Mouse (Mus musculus): ENCODE results near the gene Slc35e1. TPM values are rescaled to one million over a fixed set of nuclear protein-coding genes. Genes with fewer than 3 reads are reported as not detected.

Slc35e1 gene
- polyA plus RNA-seq, 1 experiment from 2014 or later, result 7.9 TPM

GRCm38 (mm10) chr8:72504637-72505314 lies 12.4 kb upstream of the Slc35e1 start:
- Histone ChIP-seq H3K4me2 (ENCODE audit: low read depth, low read length) (no peak overlapping the region), H3K4me3 (ENCODE audit: low read length) (no peak overlapping the region), H3K27me3 (replicated peaks; ENCODE audit: control insufficient read depth, insufficient read depth, low read length) (no peaks in the 10 kb centered on the region), H3K9ac (ENCODE audit: low read depth, low read length) (no peak overlapping the region), H3K4me1 (ENCODE audit: control insufficient read depth, insufficient read depth, low read length) (peaks cover 12% of the 10 kb centered on the region; the same call in 1 of the 2 replicates), H3K27ac (ENCODE audit: low read length) (no peak overlapping the region), H3K36me3 (ENCODE audit: control insufficient read depth, insufficient read depth, low read length) (no peaks in the 10 kb centered on the region), H3K9me3 (ENCODE audit: control insufficient read depth, low read length) (no peaks in the 10 kb centered on the region)
- no peak for ATAC-seq

DNA sequence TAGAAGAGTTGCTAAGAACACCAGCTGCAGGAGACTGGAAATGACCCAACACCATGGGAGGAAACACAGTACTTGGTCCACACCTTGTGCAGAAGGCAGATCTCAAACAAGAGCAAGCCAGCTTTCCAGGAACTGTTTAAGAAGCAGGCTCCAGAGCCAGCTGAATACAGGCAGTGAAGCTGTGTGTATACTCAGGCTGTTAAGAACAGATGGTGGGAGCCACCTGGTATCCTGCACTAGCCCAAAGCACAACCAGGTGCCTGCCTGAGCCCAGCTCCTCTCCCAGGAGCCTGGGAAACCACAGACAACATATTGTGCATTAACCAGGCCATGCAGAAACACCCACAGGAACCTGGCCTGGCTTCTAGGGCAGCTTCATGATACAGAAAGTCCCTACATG lies 11.7 kb upstream of the Slc35e1 start:
- Histone ChIP-seq H3K4me3 (ENCODE audit: low read length) (no peak overlapping the region), H3K36me3 (ENCODE audit: control insufficient read depth, insufficient read depth, low read length) (no peaks in the 10 kb centered on the region), H3K9ac (ENCODE audit: low read depth, low read length) (no peak overlapping the region), H3K27ac (ENCODE audit: low read length) (no peak overlapping the region), H3K4me2 (ENCODE audit: low read depth, low read length) (no peak overlapping the region), H3K27me3 (replicated peaks; ENCODE audit: control insufficient read depth, insufficient read depth, low read length) (no peaks in the 10 kb centered on the region), H3K4me1 (ENCODE audit: control insufficient read depth, insufficient read depth, low read length) (peaks cover 9% of the 10 kb centered on the region; the same call in 1 of the 2 replicates), H3K9me3 (ENCODE audit: control insufficient read depth, low read length) (no peaks in the 10 kb centered on the region)
- no peak for ATAC-seq

DNA sequence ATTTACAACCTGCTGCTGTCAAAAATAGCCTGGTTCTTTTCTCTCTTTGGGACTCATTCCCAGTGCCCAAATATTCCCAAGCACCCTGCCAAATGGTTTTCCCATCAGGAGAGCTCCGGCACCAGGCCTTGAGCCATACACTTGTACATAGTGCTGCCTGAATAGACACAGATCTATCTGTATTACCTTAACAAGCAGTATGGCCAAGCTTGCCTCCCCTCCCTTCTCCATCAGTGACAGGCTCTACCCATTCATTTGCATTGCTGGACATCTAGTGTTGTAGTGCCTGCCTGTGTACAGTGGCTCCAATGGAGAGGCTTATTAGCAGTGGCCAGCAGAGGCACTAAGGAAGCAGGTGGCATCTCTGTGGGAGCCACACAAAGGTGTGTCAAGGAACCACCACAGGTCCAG lies 8.1 kb upstream of the Slc35e1 start:
- H3K27ac ChIP-seq (ENCODE audit: low read length), result peak overlapping the region; percentile 60
- 82% methylated on average over 1 of the region's 1 CpGs for WGBS

DNA sequence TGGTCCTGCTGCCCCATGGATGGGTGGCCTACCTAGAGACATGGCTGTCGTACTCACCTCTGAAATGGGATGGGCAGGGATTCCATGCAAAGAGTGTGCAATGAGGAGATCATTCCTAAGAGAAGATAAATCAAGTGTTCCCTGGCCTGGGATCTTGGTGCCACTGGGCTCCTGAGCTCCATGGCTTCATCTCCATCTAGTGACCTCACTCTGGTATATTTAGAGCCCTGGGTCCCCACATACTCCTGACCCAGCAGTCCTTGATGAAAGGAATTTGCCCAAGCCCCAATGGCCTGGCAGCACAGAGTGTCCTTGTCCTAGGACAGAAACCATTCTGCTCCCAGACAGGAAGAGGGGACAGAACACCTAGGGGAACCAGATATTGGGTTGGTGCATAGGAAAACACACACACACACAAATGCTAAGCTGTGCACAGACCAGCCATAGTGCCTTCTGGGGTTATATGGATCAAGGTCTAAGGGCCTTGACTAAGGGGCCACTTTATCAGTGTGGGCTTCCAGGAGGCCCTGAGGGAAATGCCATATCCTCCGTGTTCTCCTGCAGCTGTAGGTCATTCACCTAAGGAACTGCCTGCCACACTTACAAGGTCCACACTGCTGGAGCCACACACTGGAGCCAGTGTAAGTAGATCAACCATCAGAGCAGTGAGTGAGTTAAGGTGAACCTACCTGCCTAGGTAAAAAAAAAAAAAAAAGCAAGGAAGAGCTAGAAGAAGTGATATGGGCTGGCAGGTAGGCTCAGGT lies 7.3 kb upstream of the Slc35e1 start:
- peak overlapping the region; percentile 60 for H3K27ac ChIP-seq (ENCODE audit: low read length)
- no peaks in the 10 kb centered on the region for H3K27me3 ChIP-seq (replicated peaks; ENCODE audit: control insufficient read depth, insufficient read depth, low read length)
- H3K4me3 ChIP-seq (ENCODE audit: low read length), result no peak overlapping the region
- H3K9ac ChIP-seq (ENCODE audit: low read depth, low read length), result no peak overlapping the region
- H3K4me1 ChIP-seq (ENCODE audit: control insufficient read depth, insufficient read depth, low read length), result peaks cover 9% of the 10 kb centered on the region; the same call in 1 of the 2 replicates
- H3K9me3 ChIP-seq (ENCODE audit: control insufficient read depth, low read length), result no peaks in the 10 kb centered on the region
- 84% methylated on average over 2 of the region's 2 CpGs for WGBS
- 0 out of 2 replicates have a peak overlapping the region, but pooled peaks have one; percentile 11 for H3K4me2 ChIP-seq (ENCODE audit: low read depth, low read length)
- ATAC-seq, result peak; percentile 72
- H3K36me3 ChIP-seq (ENCODE audit: control insufficient read depth, insufficient read depth, low read length), result peaks cover 17% of the 10 kb centered on the region

More for the DNA sequence above, 8.1 kb upstream of the Slc35e1 start:
- Histone ChIP-seq H3K4me3 (ENCODE audit: low read length) (no peak overlapping the region), H3K9ac (ENCODE audit: low read depth, low read length) (no peak overlapping the region), H3K27me3 (replicated peaks; ENCODE audit: control insufficient read depth, insufficient read depth, low read length) (no peaks in the 10 kb centered on the region), H3K36me3 (ENCODE audit: control insufficient read depth, insufficient read depth, low read length) (peaks cover 13% of the 10 kb centered on the region), H3K4me1 (ENCODE audit: control insufficient read depth, insufficient read depth, low read length) (peaks cover 9% of the 10 kb centered on the region; the same call in 1 of the 2 replicates), H3K4me2 (ENCODE audit: low read depth, low read length) (no peak overlapping the region), H3K9me3 (ENCODE audit: control insufficient read depth, low read length) (no peaks in the 10 kb centered on the region)
- 0 out of 2 replicates have a peak, but pooled peaks have one; percentile 2 for ATAC-seq

- Histone ChIP-seq H3K27ac (ENCODE audit: low read length) (no peak overlapping the region), H3K27me3 (replicated peaks; ENCODE audit: control insufficient read depth, insufficient read depth, low read length) (no peaks in the 10 kb centered on the region), H3K36me3 (ENCODE audit: control insufficient read depth, insufficient read depth, low read length) (peaks cover 17% of the 10 kb centered on the region), H3K9ac (ENCODE audit: low read depth, low read length) (no peak overlapping the region), H3K4me3 (ENCODE audit: low read length) (no peak overlapping the region), H3K9me3 (ENCODE audit: control insufficient read depth, low read length) (no peaks in the 10 kb centered on the region), H3K4me1 (ENCODE audit: control insufficient read depth, insufficient read depth, low read length) (peaks cover 15% of the 10 kb centered on the region), H3K4me2 (ENCODE audit: low read depth, low read length) (no peak overlapping the region)
- 88% methylated on average over 4 of the region's 4 CpGs for WGBS
- no peak for ATAC-seq
Measured at GRCm38 (mm10) chr8:72498527-72498926, 6.1 kb upstream of the Slc35e1 start.

- H3K27ac ChIP-seq (ENCODE audit: low read length), result no peak overlapping the region
- H3K9ac ChIP-seq (ENCODE audit: low read depth, low read length), result no peak overlapping the region
- no peak for ATAC-seq
- peaks cover 17% of the 10 kb centered on the region for H3K36me3 ChIP-seq (ENCODE audit: control insufficient read depth, insufficient read depth, low read length)
- H3K4me3 ChIP-seq (ENCODE audit: low read length), result no peak overlapping the region
- no peak overlapping the region for H3K4me2 ChIP-seq (ENCODE audit: low read depth, low read length)
- 66% methylated on average over 1 of the region's 1 CpGs for WGBS
- no peaks in the 10 kb centered on the region for H3K9me3 ChIP-seq (ENCODE audit: control insufficient read depth, low read length)
- peaks cover 16% of the 10 kb centered on the region for H3K4me1 ChIP-seq (ENCODE audit: control insufficient read depth, insufficient read depth, low read length)
- H3K27me3 ChIP-seq (replicated peaks; ENCODE audit: control insufficient read depth, insufficient read depth, low read length), result no peaks in the 10 kb centered on the region
Measured at GRCm38 (mm10) chr8:72497911-72498310, 5.5 kb upstream of the Slc35e1 start.

DNA sequence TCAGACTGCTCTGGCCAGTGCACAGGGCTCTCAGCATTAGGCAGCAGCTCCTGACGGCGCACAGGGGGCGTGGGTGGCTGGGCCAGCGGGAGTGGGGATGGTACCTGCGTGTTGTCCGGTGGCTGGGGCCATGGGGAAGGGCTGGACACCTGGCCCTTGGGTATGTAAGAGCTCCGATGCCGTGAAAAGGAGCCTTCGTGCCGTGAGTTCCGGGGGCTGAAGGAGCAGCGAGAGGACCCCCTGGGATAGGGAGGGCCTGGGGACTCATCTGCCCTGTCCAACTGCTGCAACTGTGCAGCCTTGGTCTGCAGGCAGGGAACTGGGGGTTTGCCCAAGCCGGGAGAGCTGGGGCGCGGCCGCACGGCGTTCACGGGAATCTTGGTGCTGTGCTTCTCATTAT lies 3.8 kb upstream of the Slc35e1 start:
- Histone ChIP-seq H3K9me3 (ENCODE audit: control insufficient read depth, low read length) (no peaks in the 10 kb centered on the region), H3K27me3 (replicated peaks; ENCODE audit: control insufficient read depth, insufficient read depth, low read length) (no peaks in the 10 kb centered on the region), H3K4me3 (ENCODE audit: low read length) (no peak overlapping the region), H3K27ac (ENCODE audit: low read length) (no peak overlapping the region), H3K4me1 (ENCODE audit: control insufficient read depth, insufficient read depth, low read length) (peaks cover 21% of the 10 kb centered on the region), H3K4me2 (ENCODE audit: low read depth, low read length) (no peak overlapping the region), H3K36me3 (ENCODE audit: control insufficient read depth, insufficient read depth, low read length) (peaks cover 17% of the 10 kb centered on the region), H3K9ac (ENCODE audit: low read depth, low read length) (no peak overlapping the region)
- no peak for ATAC-seq
- 92% methylated on average over 19 of the region's 19 CpGs for WGBS

DNA sequence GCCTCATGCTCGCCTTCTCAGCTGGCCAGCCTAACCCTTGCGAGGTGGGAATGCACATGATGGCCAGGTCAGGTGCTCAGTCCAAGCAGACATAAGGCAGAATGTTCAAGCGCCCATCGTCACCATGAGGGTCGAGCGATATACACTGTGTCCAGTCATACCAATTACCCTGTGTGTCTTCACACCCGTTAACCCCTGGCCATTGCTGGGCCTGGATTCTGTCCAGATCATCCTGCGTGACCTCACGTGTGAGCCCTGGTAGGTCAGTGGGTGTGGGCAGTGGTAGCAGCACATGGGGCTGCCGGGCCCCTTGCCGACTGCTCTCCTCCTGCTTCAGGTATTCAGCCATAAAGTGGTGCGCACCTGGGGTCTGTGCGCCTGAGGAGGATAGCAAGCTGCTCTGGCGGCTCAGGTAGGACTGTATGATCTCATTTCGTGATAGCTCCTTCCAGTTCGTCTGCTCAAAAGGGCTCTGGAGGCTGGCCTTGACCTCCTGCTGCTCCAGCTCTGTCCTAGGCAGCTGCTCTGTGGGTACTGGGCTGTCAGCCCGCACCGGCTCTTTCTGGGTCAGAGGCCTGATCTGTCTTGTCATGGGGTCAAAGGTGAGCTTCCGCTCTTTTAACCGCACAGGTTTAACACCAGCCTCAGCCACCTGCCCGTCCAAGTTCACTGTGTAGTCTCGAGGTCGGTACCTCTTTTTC lies 3.1 kb upstream of the Slc35e1 start:
- Histone ChIP-seq H3K27ac (ENCODE audit: low read length) (no peak overlapping the region), H3K9me3 (ENCODE audit: control insufficient read depth, low read length) (no peaks in the 10 kb centered on the region), H3K27me3 (replicated peaks; ENCODE audit: control insufficient read depth, insufficient read depth, low read length) (no peaks in the 10 kb centered on the region), H3K4me3 (ENCODE audit: low read length) (no peak overlapping the region), H3K9ac (ENCODE audit: low read depth, low read length) (no peak overlapping the region), H3K4me1 (ENCODE audit: control insufficient read depth, insufficient read depth, low read length) (peaks cover 24% of the 10 kb centered on the region), H3K4me2 (ENCODE audit: low read depth, low read length) (no peak overlapping the region), H3K36me3 (ENCODE audit: control insufficient read depth, insufficient read depth, low read length) (peaks cover 17% of the 10 kb centered on the region)
- 87% methylated on average over 23 of the region's 23 CpGs for WGBS
- ATAC-seq, result no peak

- H3K4me3 ChIP-seq (ENCODE audit: low read length), result peak overlapping the region; percentile 72
- 10% methylated on average over 8 of the region's 8 CpGs for WGBS
- H3K27ac ChIP-seq (ENCODE audit: low read length), result no peak overlapping the region
- H3K4me2 ChIP-seq (ENCODE audit: low read depth, low read length), result peak overlapping the region; percentile 85
- H3K36me3 ChIP-seq (ENCODE audit: control insufficient read depth, insufficient read depth, low read length), result peaks cover 17% of the 10 kb centered on the region
- H3K27me3 ChIP-seq (replicated peaks; ENCODE audit: control insufficient read depth, insufficient read depth, low read length), result no peaks in the 10 kb centered on the region
- peak overlapping the region; percentile 69 for H3K9ac ChIP-seq (ENCODE audit: low read depth, low read length)
- no peaks in the 10 kb centered on the region for H3K9me3 ChIP-seq (ENCODE audit: control insufficient read depth, low read length)
- peaks cover 30% of the 10 kb centered on the region for H3K4me1 ChIP-seq (ENCODE audit: control insufficient read depth, insufficient read depth, low read length)
- no peak for ATAC-seq
Measured at GRCm38 (mm10) chr8:72493381-72493780, 967 bp upstream of the Slc35e1 start.

Measured in intestine, embryonic 16.5 days (tissue).